Mouse (Mus musculus) midbrain, embryonic 10.5 days (tissue): ENCODE results near the gene Cdkal1. TPM values are rescaled to one million over a fixed set of nuclear protein-coding genes. Genes with fewer than 3 reads are reported as not detected.

Source experiments
- DNase-seq: peaks from one replicate; pipeline ENCODE4 v3.0.0-alpha.2; 2017; ENCODE audit warnings: low spot score
- H3K27ac ChIP-seq: fragments of 300-500 bp; sonication (generic); replicated peaks from 2 replicates; pipeline ENCODE4 v1.5.1; 2016; ENCODE audit warnings: mild to moderate bottlenecking
- H3K27me3 ChIP-seq: fragments of 300-500 bp; sonication (generic); 2 replicates; pipeline ENCODE4 v1.6.1; 2016; ENCODE audit warnings: low read depth, mild to moderate bottlenecking; ENCODE audit not compliant: poor library complexity, severe bottlenecking
- H3K36me3 ChIP-seq: fragments of 300-500 bp; sonication (generic); 2 replicates; pipeline ENCODE4 v1.6.1; 2016; ENCODE audit warnings: mild to moderate bottlenecking, moderate library complexity
- H3K4me1 ChIP-seq: fragments of 300-500 bp; sonication (generic); 2 replicates; pipeline ENCODE4 v1.6.1; 2016
- H3K4me3 ChIP-seq: fragments of 300-500 bp; sonication (generic); 2 replicates; pipeline ENCODE4 v1.5.1; 2016; ENCODE audit warnings: mild to moderate bottlenecking, moderate library complexity
- H3K9me3 ChIP-seq: fragments of 300-500 bp; sonication (generic); replicated peaks from 2 replicates; pipeline ENCODE4 v1.6.1; 2016; ENCODE audit warnings: mild to moderate bottlenecking
- WGBS: fragments of 180-500 bp; shearing (Covaris S2); methylation state at CpG from one replicate; pipeline ENCODE4 v1.1.7; 2016; 5-methylcytosine and 5-hydroxymethylcytosine counted together
- polyA plus RNA-seq: library from polyadenylated mRNA; unstranded; fragments of >200 nt; fragmentation: Nextera tagmentation; extraction: Ambion mirVana; gene quantifications from 2 replicates; pipeline ENCODE4 v1.2.1, GENCODE M21; 2016

Cdkal1 gene
- polyA plus RNA-seq, 1 experiment from 2014 or later = 32.7 TPM

GRCm38 (mm10) chr13:29234442-29234841 lies 621.0 kb downstream of the Cdkal1 start:
- Histone ChIP-seq H3K27ac (no peak overlapping the region), H3K4me1 (no peaks in the 10 kb centered on the region)
- 91% methylated on average over 4 of the region's 4 CpGs for WGBS

DNA sequence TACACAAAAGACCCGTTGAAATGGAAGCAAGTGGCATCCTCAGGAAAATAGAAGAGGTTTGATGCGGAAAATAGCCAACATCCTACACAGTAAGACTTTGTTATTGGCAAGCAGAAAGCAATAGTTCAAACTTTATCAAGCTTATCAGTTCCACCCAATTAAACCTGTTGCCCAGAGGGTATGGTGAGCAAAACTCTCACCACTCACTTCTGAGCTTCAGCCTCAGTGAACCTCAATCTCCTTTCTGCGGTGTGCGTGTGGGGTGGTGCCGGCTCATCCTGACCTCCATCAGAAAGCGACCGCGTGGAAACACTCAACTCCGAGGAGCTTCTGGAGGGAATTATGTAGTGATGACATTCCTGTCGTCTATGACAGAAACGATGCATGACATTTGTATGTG lies 621.5 kb downstream of the Cdkal1 start:
- H3K9me3 ChIP-seq = peaks cover 10% of the 10 kb centered on the region
- no peak overlapping the region for H3K27ac ChIP-seq
- no peaks in the 10 kb centered on the region for H3K4me1 ChIP-seq
- no peak overlapping the region for H3K4me3 ChIP-seq
- no peaks in the 10 kb centered on the region for H3K36me3 ChIP-seq
- no peak for DNase-seq
- 90% methylated on average over 11 of the region's 11 CpGs for WGBS
- H3K27me3 ChIP-seq = no peaks in the 10 kb centered on the region

More at GRCm38 (mm10) chr13:29234442-29234841, 621.0 kb downstream of the Cdkal1 start:
- no peak for DNase-seq
- H3K4me3 ChIP-seq = no peak overlapping the region
- H3K27me3 ChIP-seq = no peaks in the 10 kb centered on the region
- H3K9me3 ChIP-seq = peaks cover 10% of the 10 kb centered on the region
- H3K36me3 ChIP-seq = no peaks in the 10 kb centered on the region

DNA sequence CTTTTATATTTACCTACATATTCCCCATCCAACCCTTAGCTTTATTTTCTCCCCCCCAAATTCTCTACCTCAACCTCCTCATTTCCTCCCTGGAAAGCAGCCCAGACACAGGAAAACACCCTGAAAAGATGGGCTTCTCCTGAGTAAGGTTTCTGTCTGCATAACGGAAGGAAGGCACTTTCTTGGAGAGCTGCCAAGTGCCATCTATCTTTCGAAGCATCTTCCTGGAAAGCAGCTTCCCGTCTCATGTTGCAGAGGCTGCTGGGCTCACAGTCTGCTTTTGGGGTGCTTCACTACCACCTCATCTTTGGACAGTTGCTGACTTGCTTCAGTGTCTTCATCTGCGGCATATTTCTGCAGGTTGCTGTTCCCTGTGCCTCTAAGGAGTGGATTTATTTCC lies 622.8 kb downstream of the Cdkal1 start:
- Histone ChIP-seq H3K4me3 (no peak overlapping the region), H3K27ac (no peak overlapping the region), H3K36me3 (no peaks in the 10 kb centered on the region), H3K27me3 (no peaks in the 10 kb centered on the region), H3K4me1 (no peaks in the 10 kb centered on the region), H3K9me3 (peaks cover 10% of the 10 kb centered on the region)
- 89% methylated on average over 4 of the region's 4 CpGs for WGBS
- DNase-seq = no peak

DNA sequence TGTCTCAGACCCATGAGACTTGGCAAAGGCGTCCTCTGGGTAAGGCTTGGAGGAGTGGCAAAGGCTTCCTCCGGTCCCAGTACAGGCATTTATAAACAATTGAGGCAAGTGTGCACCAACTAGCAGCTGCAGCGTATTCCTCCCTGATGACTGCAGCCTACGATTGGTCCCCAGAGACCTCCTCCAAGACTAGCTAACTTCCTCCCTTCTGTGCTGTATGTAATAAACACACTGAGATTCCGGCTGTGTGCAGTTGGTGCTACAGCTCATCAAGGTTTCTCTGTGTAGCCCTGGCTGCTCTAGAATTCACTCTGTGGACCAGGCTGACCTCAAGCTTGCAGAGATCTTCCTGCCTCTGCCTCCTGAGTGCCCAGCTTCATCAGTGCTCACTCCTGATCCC lies 630.7 kb downstream of the Cdkal1 start:
- peaks cover 7% of the 10 kb centered on the region; the same call in 1 of the 2 replicates for H3K9me3 ChIP-seq
- no peak overlapping the region for H3K4me3 ChIP-seq
- peak overlapping the region; percentile 46; the same call in 1 of the 2 replicates for H3K27ac ChIP-seq
- H3K4me1 ChIP-seq = peaks cover 29% of the 10 kb centered on the region
- 87% methylated on average over 5 of the region's 5 CpGs for WGBS
- no peak for DNase-seq
- H3K36me3 ChIP-seq = no peaks in the 10 kb centered on the region
- peaks cover 5% of the 10 kb centered on the region; the same call in 1 of the 2 replicates for H3K27me3 ChIP-seq

DNA sequence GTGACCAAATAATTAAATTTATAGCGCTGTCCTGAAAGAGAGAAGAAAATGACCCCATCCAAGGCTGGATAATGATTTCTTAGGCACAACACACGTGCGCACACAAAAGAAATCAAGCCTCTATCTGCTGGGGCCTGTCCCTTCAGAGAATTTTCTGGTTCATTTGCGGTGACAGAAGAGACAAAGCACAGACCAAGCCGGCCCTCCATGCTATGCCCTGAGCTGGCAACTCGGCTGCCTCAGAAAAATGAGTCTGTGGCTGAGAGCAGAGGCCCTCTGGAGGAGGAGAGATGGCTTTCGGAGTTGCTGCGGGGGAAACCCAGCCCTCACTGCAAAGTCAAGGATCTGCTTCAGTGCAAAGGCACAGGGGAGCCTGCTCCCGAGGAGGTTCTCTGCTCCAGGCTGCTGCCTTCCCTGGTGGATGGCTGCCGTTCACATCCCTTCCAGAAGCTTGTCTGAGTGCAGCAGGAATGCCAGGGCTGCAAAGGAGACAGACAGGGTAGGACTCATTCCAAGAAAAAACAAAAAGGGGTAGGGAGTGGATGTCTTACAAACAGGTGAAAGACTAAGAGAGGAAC lies 633.1 kb downstream of the Cdkal1 start:
- H3K4me1 ChIP-seq = peaks cover 29% of the 10 kb centered on the region
- peak; percentile 72 for DNase-seq
- H3K4me3 ChIP-seq = no peak overlapping the region
- H3K9me3 ChIP-seq = peaks cover 7% of the 10 kb centered on the region; the same call in 1 of the 2 replicates
- H3K27me3 ChIP-seq = peaks cover 5% of the 10 kb centered on the region; the same call in 1 of the 2 replicates
- 12% methylated on average over 10 of the region's 10 CpGs for WGBS
- H3K36me3 ChIP-seq = no peaks in the 10 kb centered on the region
- H3K27ac ChIP-seq = peak overlapping the region; percentile 83

DNA sequence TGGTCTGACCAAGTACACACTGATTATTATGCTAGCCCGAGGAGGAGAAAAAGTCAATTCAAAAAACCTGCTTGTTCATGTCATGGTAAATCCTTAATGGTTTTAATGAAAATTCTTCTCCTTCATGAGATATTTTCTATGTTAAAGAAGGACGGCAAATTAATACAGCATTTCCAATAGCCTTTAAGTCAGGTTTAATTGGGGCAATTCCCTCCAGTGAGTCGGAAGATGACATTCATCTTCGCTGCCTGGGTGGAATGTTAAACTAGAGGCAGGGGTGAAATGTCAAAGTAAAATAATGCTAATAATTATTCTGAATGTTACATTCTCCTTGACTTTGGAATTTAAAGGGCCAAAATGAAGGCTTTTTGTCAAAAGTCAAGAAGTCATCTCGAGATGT lies 633.8 kb downstream of the Cdkal1 start:
- peaks cover 5% of the 10 kb centered on the region; the same call in 1 of the 2 replicates for H3K27me3 ChIP-seq
- WGBS = 50% methylated on average over 5 of the region's 5 CpGs
- no peak overlapping the region for H3K4me3 ChIP-seq
- DNase-seq = no peak
- peaks cover 7% of the 10 kb centered on the region; the same call in 1 of the 2 replicates for H3K9me3 ChIP-seq
- peaks cover 29% of the 10 kb centered on the region for H3K4me1 ChIP-seq
- H3K27ac ChIP-seq = peak overlapping the region; percentile 47; the same call in 1 of the 2 replicates
- H3K36me3 ChIP-seq = no peaks in the 10 kb centered on the region

GRCm38 (mm10) chr13:29218594-29219230 lies 636.8 kb downstream of the Cdkal1 start:
- Histone ChIP-seq H3K4me3 (no peak overlapping the region), H3K27ac (no peak overlapping the region), H3K27me3 (peaks cover 5% of the 10 kb centered on the region; the same call in 1 of the 2 replicates), H3K4me1 (peaks cover 29% of the 10 kb centered on the region), H3K36me3 (no peaks in the 10 kb centered on the region), H3K9me3 (no peaks in the 10 kb centered on the region)
- no peak for DNase-seq

GRCm38 (mm10) chr13:29210159-29211021 lies 645.1 kb downstream of the Cdkal1 start:
- Histone ChIP-seq H3K4me1 (peaks cover 18% of the 10 kb centered on the region), H3K27ac (peak overlapping the region; percentile 85), H3K36me3 (no peaks in the 10 kb centered on the region), H3K9me3 (peaks cover 13% of the 10 kb centered on the region), H3K4me3 (peak overlapping the region; percentile 53), H3K27me3 (peaks cover 10% of the 10 kb centered on the region; the same call in 1 of the 2 replicates)
- WGBS = 2% methylated on average over 27 of the region's 27 CpGs
- DNase-seq = peak; percentile 55

DNA sequence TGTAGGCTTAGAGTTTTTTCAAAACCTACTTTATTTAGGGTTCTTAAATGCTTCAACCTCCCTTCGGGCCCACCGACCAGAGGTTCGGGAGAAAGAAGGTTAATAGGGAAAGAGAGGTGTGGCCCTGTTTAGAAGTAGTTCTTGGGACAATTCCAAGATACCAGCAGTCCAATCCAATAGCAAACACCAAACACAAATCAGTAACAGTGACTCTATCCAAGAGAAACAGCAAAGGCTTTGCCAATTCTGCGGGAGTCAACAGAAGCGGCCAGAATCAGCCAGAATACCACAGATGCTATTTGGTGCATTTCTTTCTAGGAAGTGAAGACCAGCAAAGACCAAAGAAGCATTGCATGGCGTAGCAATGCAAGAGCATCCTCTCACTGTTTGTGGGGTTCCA lies 646.7 kb downstream of the Cdkal1 start:
- Histone ChIP-seq H3K27me3 (peaks cover 10% of the 10 kb centered on the region; the same call in 1 of the 2 replicates), H3K36me3 (no peaks in the 10 kb centered on the region), H3K9me3 (peaks cover 13% of the 10 kb centered on the region), H3K27ac (no peak overlapping the region), H3K4me3 (no peak overlapping the region), H3K4me1 (peaks cover 18% of the 10 kb centered on the region)
- WGBS = 97% methylated on average over 6 of the region's 6 CpGs
- peak; percentile 3 for DNase-seq

- no peak overlapping the region for H3K4me3 ChIP-seq
- 82% methylated on average over 5 of the region's 5 CpGs for WGBS
- H3K27me3 ChIP-seq = 0 out of 2 replicates have a peak, but pooled peaks cover under 1% of the 10 kb centered on the region
- H3K27ac ChIP-seq = no peak overlapping the region
- H3K4me1 ChIP-seq = peaks cover 8% of the 10 kb centered on the region
- no peak for DNase-seq
- H3K36me3 ChIP-seq = no peaks in the 10 kb centered on the region
- H3K9me3 ChIP-seq = peaks cover 13% of the 10 kb centered on the region
Measured at GRCm38 (mm10) chr13:29203856-29204255, 651.6 kb downstream of the Cdkal1 start.

DNA sequence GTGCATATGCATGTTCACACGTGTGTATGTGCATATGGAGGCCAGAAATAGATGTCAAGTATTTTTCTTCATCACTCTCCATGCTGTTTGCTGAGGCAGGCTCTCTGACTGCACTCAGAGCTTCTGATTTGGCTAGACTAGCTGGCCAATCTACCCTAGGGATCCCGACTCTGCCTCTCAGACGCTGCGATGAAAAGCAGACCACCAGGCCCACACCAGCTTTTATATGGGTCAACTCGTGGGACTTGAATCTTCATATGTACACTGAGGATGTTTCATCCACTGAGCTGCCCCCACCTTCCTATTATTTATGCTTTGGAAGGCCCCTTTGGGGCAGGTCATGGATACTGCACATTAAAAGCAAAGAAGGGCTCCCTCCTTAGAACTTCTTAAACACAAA lies 652.0 kb downstream of the Cdkal1 start:
- no peak for DNase-seq

DNA sequence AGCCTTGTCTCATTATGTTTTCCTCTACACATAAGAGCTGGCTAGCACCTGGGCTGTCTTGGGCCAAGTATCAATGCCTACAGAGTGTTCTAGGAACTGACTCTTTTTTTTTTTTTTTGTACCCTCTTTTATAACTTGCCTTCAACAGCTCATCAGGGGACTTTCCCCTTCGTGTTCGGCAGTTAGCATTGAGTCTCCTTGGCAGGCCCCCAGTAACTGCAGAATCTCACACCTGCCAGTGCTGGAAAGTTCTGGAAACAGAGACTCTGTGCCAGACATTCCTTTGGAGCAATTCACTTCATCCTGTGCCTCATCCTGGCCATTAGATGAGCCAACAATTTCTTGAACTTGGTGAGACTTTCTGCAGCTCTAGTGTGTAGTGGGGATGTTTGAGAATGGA lies 652.9 kb downstream of the Cdkal1 start:
- Histone ChIP-seq H3K4me3 (no peak overlapping the region), H3K27ac (no peak overlapping the region), H3K36me3 (no peaks in the 10 kb centered on the region), H3K27me3 (no peaks in the 10 kb centered on the region), H3K4me1 (peaks cover 8% of the 10 kb centered on the region), H3K9me3 (peaks cover 3% of the 10 kb centered on the region; the same call in 1 of the 2 replicates)
- WGBS = 85% methylated on average over 2 of the region's 2 CpGs
- no peak for DNase-seq

More for the DNA sequence above, 652.0 kb downstream of the Cdkal1 start:
- peaks cover 8% of the 10 kb centered on the region for H3K4me1 ChIP-seq
- WGBS = 88% methylated on average over 5 of the region's 5 CpGs
- H3K27me3 ChIP-seq = no peaks in the 10 kb centered on the region
- peaks cover 10% of the 10 kb centered on the region; the same call in 1 of the 2 replicates for H3K9me3 ChIP-seq
- H3K27ac ChIP-seq = no peak overlapping the region
- no peaks in the 10 kb centered on the region for H3K36me3 ChIP-seq
- H3K4me3 ChIP-seq = no peak overlapping the region
